Mouse (Mus musculus): ENCODE measurements at regions not wholly inside any gene's neighbourhood (a gene's known extent, or its start where the extent isn't known, plus 50 kb on each side); places are given as distances from the start of the nearest gene placed in this dataset.

DNA sequence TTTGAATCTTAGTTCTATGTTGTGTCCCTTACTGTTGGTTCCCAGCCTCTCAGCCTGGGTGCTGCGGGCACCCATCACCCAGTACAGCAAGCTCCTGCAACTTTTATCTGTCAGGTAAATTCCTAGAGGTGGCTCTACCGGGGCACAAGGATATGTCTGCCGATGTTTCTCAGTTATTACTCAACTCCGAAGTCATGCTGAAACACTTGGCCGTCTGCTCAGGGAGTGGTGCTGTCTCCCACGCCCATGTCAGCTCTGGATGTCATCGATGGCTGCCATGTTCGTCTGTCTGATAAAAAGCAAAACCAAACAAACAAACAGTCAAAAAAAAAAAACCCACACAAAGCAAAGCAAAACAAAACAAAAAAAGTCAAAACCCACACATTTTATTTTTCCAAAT, 171.4 kb downstream of the Bmp7 start:
- no peak for TF ChIP-seq CTCF (IDR thresholded peaks at IDR 0.05; ENCODE audit: borderline replicate concordance, control insufficient read depth, extremely low read depth, insufficient read depth, low read length, poor library complexity)
- TF ChIP-seq POLR2A (IDR thresholded peaks at IDR 0.05; ENCODE audit: control insufficient read depth, extremely low read depth, insufficient read depth, low read length, poor library complexity): no peak
